Mouse (Mus musculus): ENCODE data around the gene Cryba4. TPM values are rescaled to one million over a fixed set of nuclear protein-coding genes. Genes with fewer than 3 reads are reported as not detected.

Gene Cryba4
- polyA plus RNA-seq, 1 experiment from 2014 or later = not detected

GRCm38 (mm10) chr5:112287652-112288051, 35.3 kb upstream of the Cryba4 start:
- no peaks in the 10 kb centered on the region for H3K27me3 ChIP-seq
- DNase-seq (ENCODE audit: low read depth, low spot score) (no peak), ATAC-seq (no peak)
- ChIA-PET POLR2A (no interaction called here), CTCF (interaction anchor here (1.1 kb wide), 1 partner anchor 8 kb away, joined by 3 read pairs; no protein-coding TSS in a partner anchor)
- in situ Hi-C loops (cut with MboI; ENCODE audit: low pct_unique_long_range_greater_than_20kb) = loop anchor here (25.0 kb wide), 1 partner anchor 1600 kb away; no protein-coding TSS in a partner anchor
- no peak for TF ChIP-seq CTCF (IDR thresholded peaks at IDR 0.05)

GRCm38 (mm10) chr5:112286984-112287641, 34.8 kb upstream of the Cryba4 start:
- ChIA-PET POLR2A (no interaction called here), CTCF (interaction anchor here (1.1 kb wide), 1 partner anchor 8 kb away, joined by 3 read pairs; no protein-coding TSS in a partner anchor)
- in situ Hi-C loops (cut with MboI; ENCODE audit: low pct_unique_long_range_greater_than_20kb) = loop anchor here (25.0 kb wide), 1 partner anchor 1600 kb away; no protein-coding TSS in a partner anchor
- no peak for TF ChIP-seq CTCF (IDR thresholded peaks at IDR 0.05)
- no peaks in the 10 kb centered on the region for H3K27me3 ChIP-seq
- DNase-seq (ENCODE audit: low read depth, low spot score) (no peak), ATAC-seq (no peak)

- CTCF ChIA-PET = no interaction called here
- ATAC-seq = no peak
- DNase-seq (ENCODE audit: low read depth, low spot score) = no peak
- POLR2A ChIA-PET = no interaction called here
- H3K27me3 ChIP-seq = no peaks in the 10 kb centered on the region
- in situ Hi-C loops (cut with MboI; ENCODE audit: low pct_unique_long_range_greater_than_20kb) = loop anchor here (25.0 kb wide), 1 partner anchor 1601 kb away; no protein-coding TSS in a partner anchor
- no peak for TF ChIP-seq CTCF (IDR thresholded peaks at IDR 0.05)
Observed at GRCm38 (mm10) chr5:112286608-112286983, 34.3 kb upstream of the Cryba4 start.

GRCm38 (mm10) chr5:112285548-112286085, 33.3 kb upstream of the Cryba4 start:
- DNase-seq (ENCODE audit: low read depth, low spot score) = no peak
- TF ChIP-seq CTCF (IDR thresholded peaks at IDR 0.05) = no peak
- in situ Hi-C loops (cut with MboI; ENCODE audit: low pct_unique_long_range_greater_than_20kb) = loop anchor here (25.0 kb wide), 1 partner anchor 1602 kb away; no protein-coding TSS in a partner anchor
- POLR2A ChIA-PET = no interaction called here
- no peak for ATAC-seq
- no peaks in the 10 kb centered on the region for H3K27me3 ChIP-seq
- CTCF ChIA-PET = no interaction called here

- TF ChIP-seq CTCF (IDR thresholded peaks at IDR 0.05) = no peak
- no peaks in the 10 kb centered on the region for H3K27me3 ChIP-seq
- DNase-seq (ENCODE audit: low read depth, low spot score) (no peak), ATAC-seq (no peak)
- ChIA-PET CTCF (no interaction called here), POLR2A (interaction anchor here (1.2 kb wide), 1 partner anchor 11 kb away, joined by 3 read pairs; no protein-coding TSS in a partner anchor)
- in situ Hi-C loops (cut with MboI; ENCODE audit: low pct_unique_long_range_greater_than_20kb) = loop anchor here (5.0 to 25.0 kb wide), 2 partner anchors 38 to 1603 kb away; no protein-coding TSS in a partner anchor
Observed at GRCm38 (mm10) chr5:112284203-112284582, 31.9 kb upstream of the Cryba4 start.

- ATAC-seq (no peak), DNase-seq (ENCODE audit: low read depth, low spot score) (no peak)
- no peak for TF ChIP-seq CTCF (IDR thresholded peaks at IDR 0.05)
- ChIA-PET CTCF (no interaction called here), POLR2A (interaction anchor here (1.2 kb wide), 1 partner anchor 11 kb away, joined by 3 read pairs; no protein-coding TSS in a partner anchor)
- in situ Hi-C loops (cut with MboI; ENCODE audit: low pct_unique_long_range_greater_than_20kb) = loop anchor here (5.0 to 25.0 kb wide), 2 partner anchors 39 to 1604 kb away; no protein-coding TSS in a partner anchor
- no peaks in the 10 kb centered on the region for H3K27me3 ChIP-seq
Observed at GRCm38 (mm10) chr5:112283543-112284202, 31.4 kb upstream of the Cryba4 start.

GRCm38 (mm10) chr5:112282780-112283482, 30.6 kb upstream of the Cryba4 start:
- in situ Hi-C loops (cut with MboI; ENCODE audit: low pct_unique_long_range_greater_than_20kb) = loop anchor here (5.0 to 25.0 kb wide), 2 partner anchors 39 to 1604 kb away; no protein-coding TSS in a partner anchor
- CTCF ChIA-PET = no interaction called here
- DNase-seq (ENCODE audit: low read depth, low spot score) = no peak
- ATAC-seq = no peak
- TF ChIP-seq CTCF (IDR thresholded peaks at IDR 0.05) = no peak
- H3K27me3 ChIP-seq = no peaks in the 10 kb centered on the region
- POLR2A ChIA-PET = no interaction called here

GRCm38 (mm10) chr5:112282123-112282779, 29.9 kb upstream of the Cryba4 start:
- POLR2A ChIA-PET = interaction anchor here (1.1 kb wide), 1 partner anchor 42 kb away, joined by 3 read pairs; no protein-coding TSS in a partner anchor
- CTCF ChIA-PET = interaction anchor here (1.3 kb wide), 1 partner anchor 31 kb away, joined by 3 read pairs; no protein-coding TSS in a partner anchor
- in situ Hi-C loops (cut with MboI; ENCODE audit: low pct_unique_long_range_greater_than_20kb) = loop anchor here (5.0 to 25.0 kb wide), 2 partner anchors 40 to 1605 kb away; no protein-coding TSS in a partner anchor
- no peaks in the 10 kb centered on the region for H3K27me3 ChIP-seq
- TF ChIP-seq CTCF (IDR thresholded peaks at IDR 0.05) = no peak
- DNase-seq (ENCODE audit: low read depth, low spot score) = no peak
- no peak for ATAC-seq

- DNase-seq (ENCODE audit: low read depth, low spot score) (no peak), ATAC-seq (no peak)
- POLR2A ChIA-PET = interaction anchor here (1.1 to 1.7 kb wide), 2 partner anchors 38 to 42 kb away, joined by 3 to 5 read pairs; no protein-coding TSS in a partner anchor
- CTCF ChIA-PET = interaction anchor here (1.3 kb wide), 1 partner anchor 31 kb away, joined by 3 read pairs; no protein-coding TSS in a partner anchor
- in situ Hi-C loops (cut with MboI; ENCODE audit: low pct_unique_long_range_greater_than_20kb) = loop anchor here (5.0 to 25.0 kb wide), 2 partner anchors 41 to 1606 kb away; no protein-coding TSS in a partner anchor
- H3K27me3 ChIP-seq = no peaks in the 10 kb centered on the region
- no peak for TF ChIP-seq CTCF (IDR thresholded peaks at IDR 0.05)
Observed at GRCm38 (mm10) chr5:112281676-112282075, 29.4 kb upstream of the Cryba4 start.

All from Patski (cell line).